Mouse (Mus musculus): ENCODE measurements around the gene Olfr1118.

- TF ChIP-seq CHD2 (IDR thresholded peaks at IDR 0.05; ENCODE audit: low read depth, low read length) (no peak), ZNF384 (IDR thresholded peaks at IDR 0.05; ENCODE audit: low read depth, low read length) (no peak)
Measured at GRCm38 (mm10) chr2:87307281-87307680, at the start of gene Olfr1118.

Data from ES-E14 (cell line).